Mouse (Mus musculus) embryonic fibroblast, embryonic 13.5 days (primary cell): ENCODE results near the gene Chst12.

Experiments
- CTCF ChIP-seq: IDR thresholded peaks from 2 replicates; pipeline ENCODE4 v1.5.1; 2011; ENCODE audit warnings: mild to moderate bottlenecking, control low read depth, low read length, moderate library complexity, borderline replicate concordance; ENCODE audit not compliant: insufficient read depth
- POLR2A ChIP-seq: IDR thresholded peaks from 2 replicates; pipeline ENCODE4 v1.6.1; 2011; ENCODE audit warnings: low read depth, mild to moderate bottlenecking, control low read depth, low read length, moderate library complexity

DNA sequence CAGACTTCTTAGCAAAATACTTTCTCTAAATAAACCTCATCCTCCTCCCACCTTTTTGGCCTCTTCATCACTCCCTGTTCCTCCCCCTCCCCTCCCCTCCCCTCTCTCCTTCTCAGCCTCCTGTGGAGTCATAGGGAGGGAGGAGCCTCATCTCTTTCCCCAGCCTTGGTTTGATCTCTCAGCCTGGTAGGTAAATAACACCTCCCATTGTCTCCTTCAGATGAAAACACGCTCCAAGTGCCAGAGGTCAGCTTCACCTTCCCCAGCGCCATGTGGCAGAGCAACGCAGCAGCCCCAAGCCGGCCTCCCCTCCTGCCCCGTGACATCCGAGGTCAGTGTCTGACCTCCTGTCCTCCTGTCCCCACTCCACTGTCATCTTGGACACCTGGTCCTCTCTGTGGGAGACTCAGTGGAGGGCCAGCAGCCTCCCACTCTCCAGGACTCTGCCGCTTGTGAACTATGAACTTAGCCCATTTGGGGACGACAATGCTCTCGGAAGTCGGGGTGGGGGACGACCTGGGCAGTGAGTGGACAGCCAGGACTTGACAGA, 12.6 kb upstream of the Chst12 start:
- TF ChIP-seq CTCF: no peak
- TF ChIP-seq POLR2A: no peak
